ENCODE assay signal across 12 mouse cellular contexts in the genomic region with DNA sequence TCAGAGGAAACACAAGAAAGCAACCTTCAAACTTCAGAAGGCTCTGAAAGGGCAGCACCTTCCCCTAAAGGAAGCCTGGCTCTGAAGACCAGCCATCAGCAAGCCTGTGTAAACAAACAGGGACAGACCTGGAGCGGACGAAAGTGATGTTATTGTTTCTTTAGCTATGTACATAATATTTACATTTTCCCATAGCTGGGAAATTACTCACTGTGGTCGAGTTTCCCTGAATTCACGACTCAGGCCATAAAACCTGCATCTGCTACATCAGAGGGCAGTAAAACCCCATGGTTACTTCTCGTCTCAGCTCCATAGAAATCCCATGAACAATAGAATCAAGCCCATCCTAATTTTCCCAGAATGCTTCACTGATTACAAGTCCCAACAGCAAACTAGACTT. TPM values are rescaled to one million over a fixed set of nuclear protein-coding genes. Genes with fewer than 3 reads are reported as not detected.
DNase-seq lines count a peak whose midpoint lies in the region; ATAC-seq lines count a peak whose summit lies in the region.
"Had no signal": no experiment of that assay in that cellular context is flagged by ENCODE, and none has a peak within 500 bp of the region (broad histone marks: within the 10 kb centered on the region; RNA-seq: fewer than 3 reads in every experiment).

No protein-coding gene starts in this region.

- H3K36me3 ChIP-seq in heart, embryonic 10.5 days = peaks cover 5% of the 10 kb centered on the region; the same call in 1 of the 2 replicates
- peaks cover 6% of the 10 kb centered on the region; the same call in 1 of the 2 replicates for H3K36me3 ChIP-seq in liver, embryonic 12.5 days
- H3K36me3 ChIP-seq in embryonic facial prominence, embryonic 15.5 days = no peaks in the 10 kb centered on the region
- no peaks in the 10 kb centered on the region for H3K36me3 ChIP-seq in limb, embryonic 15.5 days
- H3K36me3 ChIP-seq: midbrain, embryonic 15.5 days had no signal

- H3K27me3 ChIP-seq in heart, embryonic 10.5 days (ENCODE audit: insufficient read depth, poor library complexity, severe bottlenecking) = no peaks in the 10 kb centered on the region
- no peaks in the 10 kb centered on the region for H3K27me3 ChIP-seq in liver, embryonic 12.5 days (replicated peaks)
- no peaks in the 10 kb centered on the region for H3K27me3 ChIP-seq in embryonic facial prominence, embryonic 15.5 days
- H3K27me3 ChIP-seq in limb, embryonic 15.5 days = no peaks in the 10 kb centered on the region
- H3K27me3 ChIP-seq: midbrain, embryonic 15.5 days had no signal

- no peaks in the 10 kb centered on the region for H3K9me3 ChIP-seq in heart, embryonic 10.5 days
- no peaks in the 10 kb centered on the region for H3K9me3 ChIP-seq in liver, embryonic 12.5 days (replicated peaks)
- no peaks in the 10 kb centered on the region for H3K9me3 ChIP-seq in embryonic facial prominence, embryonic 15.5 days (replicated peaks)
- H3K9me3 ChIP-seq in limb, embryonic 15.5 days = no peaks in the 10 kb centered on the region
- H3K9me3 ChIP-seq: midbrain, embryonic 15.5 days had no signal

- no peak overlapping the region for H3K4me3 ChIP-seq in heart, embryonic 10.5 days
- H3K4me3 ChIP-seq in liver, embryonic 12.5 days = no peak overlapping the region
- no peak overlapping the region for H3K4me3 ChIP-seq in embryonic facial prominence, embryonic 15.5 days (replicated peaks)
- H3K4me3 ChIP-seq in limb, embryonic 15.5 days = no peak overlapping the region
- H3K4me3 ChIP-seq: midbrain, embryonic 15.5 days had no signal

- intact Hi-C loops in heart, postnatal 25 days (cut with DNase I) = no loop called here
- intact Hi-C loops in left cerebral cortex, postnatal 36 days (cut with DNase I) = no loop called here

- DNase-seq in heart, embryonic 10.5 days (ENCODE audit: low spot score) = no peak
- no peak for DNase-seq in heart, postnatal 25 days (ENCODE audit: low spot score)
- DNase-seq in liver = no peak
- no peak for DNase-seq in thymus, postnatal 25 days
- DNase-seq in left cerebral cortex, postnatal 36 days (ENCODE audit: low spot score in 2 of 2) = no peak
- DNase-seq: adrenal gland, postnatal 10 days; lung, postnatal 4 days; thymus, postnatal 36 days had no signal

- no peak for ATAC-seq in liver, embryonic 12.5 days
- no peak for ATAC-seq in embryonic facial prominence, embryonic 15.5 days (ENCODE audit: insufficient number of reproducible peaks, low FRiP score, low TSS enrichment, low read depth)
- ATAC-seq in limb, embryonic 15.5 days (ENCODE audit: insufficient number of reproducible peaks, low FRiP score, low TSS enrichment, low read depth) = no peak
- ATAC-seq: midbrain, embryonic 15.5 days had no signal

- H3K4me1 ChIP-seq in heart, embryonic 10.5 days = peaks cover 60% of the 10 kb centered on the region
- H3K4me1 ChIP-seq in liver, embryonic 12.5 days = peaks cover 64% of the 10 kb centered on the region
- peaks cover 51% of the 10 kb centered on the region for H3K4me1 ChIP-seq in embryonic facial prominence, embryonic 15.5 days
- H3K4me1 ChIP-seq in limb, embryonic 15.5 days = peaks cover 50% of the 10 kb centered on the region

- no peak overlapping the region for H3K9ac ChIP-seq in liver, embryonic 12.5 days
- H3K9ac ChIP-seq in embryonic facial prominence, embryonic 15.5 days = no peak overlapping the region
- no peak overlapping the region for H3K9ac ChIP-seq in limb, embryonic 15.5 days
- H3K9ac ChIP-seq: midbrain, embryonic 15.5 days had no signal

- peak overlapping the region; percentile 56; the same call in 1 of the 2 replicates for H3K27ac ChIP-seq in heart, embryonic 10.5 days
- H3K27ac ChIP-seq in liver, embryonic 12.5 days = 0 out of 2 replicates have a peak overlapping the region, but pooled peaks have one; percentile 40
- H3K27ac ChIP-seq in embryonic facial prominence, embryonic 15.5 days (replicated peaks) = peak overlapping the region; percentile 48; the same call in 1 of the 2 replicates
- peak overlapping the region; percentile 69 for H3K27ac ChIP-seq in limb, embryonic 15.5 days
- H3K27ac ChIP-seq: midbrain, embryonic 15.5 days had no signal

- H3K4me2 ChIP-seq in liver, embryonic 12.5 days = no peak overlapping the region
- no peak overlapping the region for H3K4me2 ChIP-seq in embryonic facial prominence, embryonic 15.5 days (replicated peaks)
- H3K4me2 ChIP-seq in limb, embryonic 15.5 days = no peak overlapping the region
- H3K4me2 ChIP-seq: midbrain, embryonic 15.5 days had no signal

- 49% methylated on average over 5 of the region's 5 CpGs for WGBS in heart, embryonic 10.5 days
- 64% methylated on average over 5 of the region's 5 CpGs for WGBS in liver, embryonic 12.5 days (ENCODE audit: insufficient replicate concordance)
- 32% methylated on average over 5 of the region's 5 CpGs for WGBS in embryonic facial prominence, embryonic 15.5 days
- 29% methylated on average over 5 of the region's 5 CpGs for WGBS in limb, embryonic 15.5 days

RNA-seq across cellular contexts. Expression of a gene that starts 11.1 kb away (rescaled TPM):
- polyA plus RNA-seq in heart, embryonic 10.5 days (2016; fragmentation: Nextera tagmentation; extraction: Ambion mirVana) = 19.6 and 21.1 TPM in 2 replicates
- total RNA-seq in heart, postnatal 25 days (2021) = 100 to 1,000 TPM; 146 to 157 TPM
- polyA plus RNA-seq in liver, embryonic 12.5 days (2016; fragmentation: Nextera tagmentation; extraction: Ambion mirVana) = 12.3 and 12.8 TPM in 2 replicates
- polyA plus RNA-seq in embryonic facial prominence, embryonic 15.5 days (2015; fragmentation: Nextera tagmentation; extraction: Ambion mirVana) = 20.3 and 21.0 TPM in 2 replicates
- polyA plus RNA-seq in limb, embryonic 15.5 days (2015; fragmentation: Nextera tagmentation; extraction: Ambion mirVana) = 17.3 and 17.8 TPM in 2 replicates
- total RNA-seq in left cerebral cortex, postnatal 36 days (2021) = 10 to 100 TPM; 30.8 to 47.3 TPM
